Mouse (Mus musculus): Measurements from ENCODE around the gene Anks1b.
A peak's percentile ranks its signal among the peaks of the same experiment; 100 is the strongest.

The Anks1b gene

DNA sequence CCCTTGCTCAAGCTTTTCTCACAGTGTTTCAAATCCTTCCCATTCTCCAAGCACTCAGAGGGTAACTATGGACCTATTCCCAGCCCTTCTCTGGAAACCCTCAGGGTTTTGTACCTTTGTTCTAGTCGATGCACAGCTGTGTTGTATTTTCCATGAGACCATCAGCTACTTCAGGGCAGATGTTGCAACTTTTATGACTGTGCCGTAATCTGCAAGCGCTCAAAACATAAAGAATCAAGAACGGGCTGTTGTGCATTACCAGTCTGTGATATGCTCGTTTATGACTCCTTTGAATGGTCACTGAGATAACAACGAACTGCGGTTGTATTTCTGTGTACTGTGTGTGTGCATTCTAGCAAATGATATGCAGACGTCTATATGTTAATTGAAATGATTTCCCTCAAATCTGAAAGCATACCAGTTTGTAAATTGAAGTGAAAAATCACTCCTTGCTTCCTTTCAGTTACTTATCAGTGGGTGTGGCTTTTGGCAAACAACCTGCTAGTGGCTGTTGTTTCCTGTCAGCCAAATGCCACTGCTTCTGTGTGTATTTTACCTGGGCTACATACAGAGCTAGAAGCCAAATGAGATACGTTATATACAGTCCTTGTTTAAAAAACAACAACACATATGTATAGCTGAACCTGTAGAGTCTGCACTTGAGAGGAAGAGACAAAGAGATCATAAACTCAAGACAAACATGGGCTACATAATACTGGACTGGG is 966.5 kb downstream of the Anks1b start:
- DNase-seq (ENCODE audit: extremely low spot score, low read depth, low spot score) = no peak

GRCm38 (mm10) chr10:90842398-90842797 is 969.1 kb downstream of the Anks1b start:
- no peak for DNase-seq (ENCODE audit: extremely low spot score, low read depth, low spot score)

DNA sequence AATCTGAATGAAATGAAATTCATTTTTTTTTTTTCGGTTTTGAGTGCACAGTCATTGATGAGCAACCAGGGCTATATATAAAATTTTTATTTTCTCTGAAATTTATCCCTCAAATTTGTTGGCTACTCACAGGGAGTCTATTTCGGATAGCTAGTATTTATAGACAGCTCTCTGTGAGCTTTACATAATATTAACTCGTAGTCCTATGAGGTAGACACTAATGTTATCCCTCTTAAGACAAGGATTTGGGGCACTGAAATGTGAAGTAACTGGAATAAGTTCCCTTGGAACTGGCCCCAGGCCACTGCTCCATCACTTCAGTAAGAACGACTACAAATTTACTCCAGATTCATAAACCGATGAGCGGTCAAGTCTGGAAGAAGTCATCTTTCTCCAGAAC is 977.8 kb downstream of the Anks1b start:
- DNase-seq (ENCODE audit: extremely low spot score, low read depth, low spot score) = no peak

DNA sequence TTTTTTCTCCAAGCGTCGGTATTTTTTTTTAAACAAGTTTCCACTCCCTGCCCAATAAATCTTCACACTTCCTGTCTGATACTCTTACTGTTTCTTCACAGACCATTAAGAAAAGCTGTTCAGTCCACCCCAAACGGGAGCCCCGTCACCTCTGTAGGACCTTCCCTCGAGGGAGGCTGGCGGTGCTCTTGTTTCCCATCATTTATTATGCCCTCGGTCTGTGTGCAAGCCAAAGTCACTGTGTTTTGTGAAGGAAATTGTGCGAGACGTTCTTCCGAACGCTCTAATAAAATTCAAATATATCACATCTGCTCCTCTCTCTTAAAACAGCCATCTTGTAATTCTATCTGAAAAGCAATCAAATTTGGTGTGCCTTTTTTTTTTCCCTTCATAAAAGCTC is 978.7 kb downstream of the Anks1b start:
- no peak for DNase-seq (ENCODE audit: extremely low spot score, low read depth, low spot score)

- no peak for DNase-seq (ENCODE audit: extremely low spot score, low read depth, low spot score)
These were observed 979.1 kb downstream of the Anks1b start for GRCm38 (mm10) chr10:90852432-90852831.

- DNase-seq (ENCODE audit: extremely low spot score, low read depth, low spot score) = no peak
These were observed 983.4 kb downstream of the Anks1b start for GRCm38 (mm10) chr10:90856668-90857067.

DNA sequence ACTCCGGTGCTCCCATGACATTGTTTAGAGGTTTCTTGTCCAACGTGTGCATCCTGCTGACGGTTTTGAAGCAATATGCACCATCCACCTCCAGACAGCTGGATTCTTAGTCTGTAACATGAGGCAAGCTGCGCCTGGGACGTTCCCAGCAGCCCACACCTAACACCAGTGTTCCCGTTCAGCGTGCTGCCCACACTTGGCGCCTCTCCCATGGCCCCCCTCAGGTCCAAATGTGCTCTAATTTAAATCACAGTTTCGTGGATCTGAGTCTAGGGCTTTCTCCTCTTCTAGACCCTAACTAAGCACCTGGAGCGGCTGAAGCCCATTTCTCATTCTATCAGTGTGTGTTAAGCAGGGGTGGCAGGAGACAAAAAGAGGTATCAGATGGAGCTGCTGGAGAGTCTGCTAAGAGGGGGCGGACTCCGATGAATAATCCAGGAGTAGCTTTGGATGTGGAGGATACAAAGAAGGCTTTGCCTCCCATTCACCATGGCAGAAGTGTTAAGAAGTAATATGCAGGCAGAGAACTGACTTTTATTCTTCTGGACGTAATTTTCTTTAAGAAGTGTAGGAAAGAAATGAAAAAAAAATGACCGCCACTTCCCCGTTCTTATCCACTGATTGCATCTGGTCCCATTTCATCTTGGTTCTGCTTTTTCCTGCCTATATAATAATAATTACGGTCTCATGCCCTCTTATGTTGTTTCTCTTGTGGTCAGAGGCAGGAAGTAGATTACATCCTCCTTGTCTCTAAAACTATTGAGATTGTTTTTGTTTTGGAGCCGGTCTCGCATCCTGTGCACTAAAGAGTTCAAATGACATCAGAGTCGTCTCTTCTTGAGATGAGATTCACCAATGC is 986.6 kb downstream of the Anks1b start:
- no peak for DNase-seq (ENCODE audit: extremely low spot score, low read depth, low spot score)

GRCm38 (mm10) chr10:90863881-90864598 is 990.7 kb downstream of the Anks1b start:
- DNase-seq (ENCODE audit: extremely low spot score, low read depth, low spot score) = no peak

DNA sequence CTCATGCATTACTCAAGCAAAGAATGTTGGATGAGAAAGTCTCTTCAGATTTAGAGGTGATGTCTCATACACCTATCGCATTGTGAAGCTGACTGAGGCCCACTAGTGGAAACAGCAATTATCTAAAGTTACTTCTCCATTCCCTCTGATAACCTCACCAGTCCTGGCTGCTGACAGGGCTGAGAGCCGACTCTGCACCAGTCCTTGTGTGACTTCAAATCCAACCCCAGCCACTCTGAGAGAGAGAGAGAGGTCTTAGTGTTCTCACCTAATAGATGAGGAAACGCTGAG is 991.2 kb downstream of the Anks1b start:
- no peak for DNase-seq (ENCODE audit: extremely low spot score, low read depth, low spot score)

DNA sequence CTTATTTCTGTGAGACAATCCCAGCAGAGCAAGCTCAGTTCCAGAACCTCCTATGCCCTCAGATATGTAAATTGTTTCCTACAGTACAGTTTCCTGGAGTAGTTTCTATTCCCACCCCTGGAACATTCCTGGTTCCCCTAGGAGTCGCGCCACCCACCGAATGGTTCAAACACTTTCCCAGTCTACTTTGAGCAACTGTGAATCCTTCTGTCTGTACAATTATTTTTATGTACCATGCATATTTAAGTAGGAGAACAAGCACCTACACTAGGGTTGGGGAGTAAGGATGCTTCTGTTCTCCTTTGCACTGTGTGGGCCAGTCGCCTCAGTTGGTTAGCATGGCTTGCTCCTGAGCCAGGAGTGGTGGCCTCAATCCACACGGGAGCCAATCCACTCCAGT is 999.9 kb downstream of the Anks1b start:
- no peak for DNase-seq (ENCODE audit: extremely low spot score, low read depth, low spot score)

GRCm38 (mm10) chr10:90874166-90874565 is 1000.9 kb downstream of the Anks1b start:
- no peak for DNase-seq (ENCODE audit: extremely low spot score, low read depth, low spot score)

GRCm38 (mm10) chr10:90880854-90881560 is 1007.7 kb downstream of the Anks1b start:
- DNase-seq (ENCODE audit: extremely low spot score, low read depth, low spot score) = peak; percentile 42

DNA sequence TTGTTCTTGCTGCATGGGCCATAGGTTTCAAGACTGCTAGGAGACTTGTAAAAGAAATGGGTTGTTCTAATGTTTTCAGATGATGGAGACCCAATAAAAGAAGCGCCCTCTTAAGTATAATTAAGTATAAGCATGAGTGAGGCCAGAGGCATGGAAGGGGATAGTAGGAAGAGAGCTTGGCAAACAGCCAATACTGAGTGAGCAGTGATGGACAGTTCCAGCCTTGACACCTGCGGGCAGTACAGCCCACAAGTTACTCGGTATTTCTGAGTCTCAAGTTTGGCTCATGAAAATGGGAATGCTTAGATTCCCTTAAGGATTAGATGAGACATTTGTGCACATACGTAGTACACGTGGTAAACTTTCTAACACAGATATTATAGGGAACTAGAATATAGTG is 1016.3 kb downstream of the Anks1b start:
- DNase-seq (ENCODE audit: extremely low spot score, low read depth, low spot score) = no peak

GRCm38 (mm10) chr10:90892728-90893127 is 1019.4 kb downstream of the Anks1b start:
- no peak for DNase-seq (ENCODE audit: extremely low spot score, low read depth, low spot score)

- no peak for DNase-seq (ENCODE audit: extremely low spot score, low read depth, low spot score)
These were observed 1024.6 kb downstream of the Anks1b start for GRCm38 (mm10) chr10:90897894-90898293.

DNA sequence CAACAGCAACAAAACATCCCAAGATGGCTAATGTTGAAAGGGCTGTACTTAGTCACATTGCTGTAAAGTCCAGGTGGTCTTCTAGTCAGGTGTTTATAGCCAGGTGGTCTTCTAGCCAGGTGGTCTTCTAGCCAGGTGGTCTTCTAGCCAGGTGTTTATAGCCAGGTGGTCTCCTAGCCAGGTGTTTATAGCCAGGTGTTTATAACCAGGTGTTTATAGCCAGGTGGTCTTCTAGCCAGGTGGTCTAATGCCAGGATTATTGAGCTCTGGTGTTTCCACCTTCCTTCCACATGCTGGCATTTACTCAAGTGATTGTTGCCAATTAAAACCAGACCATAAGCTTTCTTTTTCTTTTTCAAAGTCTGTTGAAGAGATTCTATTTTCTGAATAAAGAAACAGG is 1030.9 kb downstream of the Anks1b start:
- peak; percentile 18 for DNase-seq (ENCODE audit: extremely low spot score, low read depth, low spot score)

GRCm38 (mm10) chr10:90907381-90907780 is 1034.1 kb downstream of the Anks1b start:
- no peak for DNase-seq (ENCODE audit: extremely low spot score, low read depth, low spot score)

DNA sequence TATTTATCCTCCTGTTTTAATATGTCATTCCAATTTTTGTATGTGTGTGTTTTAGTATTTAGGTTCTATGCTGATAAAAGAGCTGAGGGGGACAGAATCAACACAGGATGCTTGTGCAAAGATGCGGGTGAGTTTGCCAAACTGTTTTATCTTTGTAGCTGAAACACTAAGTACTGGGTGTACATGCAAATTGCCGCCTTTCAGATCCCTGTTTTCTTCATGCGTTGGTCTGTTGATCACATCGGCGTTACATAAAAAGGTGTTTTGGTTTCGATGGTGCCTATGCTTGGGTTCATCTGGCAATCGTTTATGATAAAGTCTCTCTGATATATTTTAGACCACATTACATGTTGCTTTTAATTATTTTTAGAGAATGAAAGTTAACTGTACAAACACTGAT is 1050.2 kb downstream of the Anks1b start:
- no peak for DNase-seq (ENCODE audit: extremely low spot score, low read depth, low spot score)

DNA sequence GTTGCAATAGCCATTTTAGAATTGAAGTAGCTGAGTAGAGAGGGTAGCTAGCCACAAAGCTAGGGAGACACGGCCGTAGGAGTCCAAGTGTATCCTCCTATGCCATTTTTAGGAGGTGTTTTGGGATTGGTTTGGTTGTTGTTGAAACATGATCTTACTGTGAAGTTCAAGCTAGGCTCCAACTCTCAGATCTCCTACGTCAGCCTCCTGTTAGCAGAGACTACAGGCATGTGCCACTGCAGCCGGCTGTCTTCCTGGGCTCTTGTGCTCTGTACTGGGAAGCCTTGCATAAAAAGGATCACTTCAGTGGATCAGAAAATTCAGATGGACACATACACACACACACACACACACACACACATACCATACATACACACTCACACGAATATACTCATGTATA is 1059.8 kb downstream of the Anks1b start:
- no peak for DNase-seq (ENCODE audit: extremely low spot score, low read depth, low spot score)

DNA sequence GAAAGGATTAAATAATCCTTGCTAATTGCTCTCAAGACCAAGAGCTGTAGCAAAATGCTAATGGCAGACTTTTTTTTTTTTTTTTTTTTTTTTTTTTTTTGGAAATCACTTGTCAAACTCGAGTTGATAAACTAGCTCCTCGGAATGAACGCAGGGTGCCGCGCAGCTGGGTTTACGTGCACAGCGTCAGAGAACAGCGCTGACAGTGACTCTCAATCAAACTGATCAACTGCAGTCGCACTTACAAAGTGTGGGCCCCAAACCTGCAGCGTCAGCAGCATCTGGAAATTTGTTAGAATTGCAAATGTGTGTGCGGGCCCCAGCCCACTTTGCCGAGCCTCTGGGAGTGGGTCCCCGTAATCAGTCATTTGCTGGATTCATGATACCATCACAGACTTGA is 1061.4 kb downstream of the Anks1b start:
- no peak for DNase-seq (ENCODE audit: extremely low spot score, low read depth, low spot score)

- DNase-seq (ENCODE audit: extremely low spot score, low read depth, low spot score) = no peak
These were observed 1064.6 kb downstream of the Anks1b start for GRCm38 (mm10) chr10:90937721-90938460.

Measured in hindlimb bud, embryonic 11.5 days (tissue).